Mouse (Mus musculus): ENCODE data around the gene Tsc1.

Gene Tsc1

GRCm38 (mm10) chr2:28640461-28641424 is at the start of gene Tsc1:
TSS of gene Tsc1 (plus strand) at chr2:28641228.
- DNase-seq (ENCODE audit: low read depth, low spot score): peak; percentile 99

GRCm38 (mm10) chr2:28591479-28591878 is 49.5 kb upstream of the Tsc1 start:
- DNase-seq (ENCODE audit: low read depth, low spot score): no peak

- peak; percentile 84 for DNase-seq (ENCODE audit: low read depth, low spot score)
Observed at GRCm38 (mm10) chr2:28592809-28593208, 48.2 kb upstream of the Tsc1 start.

- no peak for DNase-seq (ENCODE audit: low read depth, low spot score)
Observed at GRCm38 (mm10) chr2:28596021-28596420, 45.0 kb upstream of the Tsc1 start.

GRCm38 (mm10) chr2:28596998-28597397 is 44.0 kb upstream of the Tsc1 start:
- DNase-seq (ENCODE audit: low read depth, low spot score): peak; percentile 85

GRCm38 (mm10) chr2:28597733-28598547 is 43.1 kb upstream of the Tsc1 start:
- no peak for DNase-seq (ENCODE audit: low read depth, low spot score)

GRCm38 (mm10) chr2:28598692-28599568 is 42.1 kb upstream of the Tsc1 start:
- DNase-seq (ENCODE audit: low read depth, low spot score): no peak

- no peak for DNase-seq (ENCODE audit: low read depth, low spot score)
Observed at GRCm38 (mm10) chr2:28599569-28599900, 41.5 kb upstream of the Tsc1 start.

- DNase-seq (ENCODE audit: low read depth, low spot score): no peak
Observed at GRCm38 (mm10) chr2:28601720-28602590, 39.1 kb upstream of the Tsc1 start.

- no peak for DNase-seq (ENCODE audit: low read depth, low spot score)
Observed at GRCm38 (mm10) chr2:28603542-28603941, 37.5 kb upstream of the Tsc1 start.

- no peak for DNase-seq (ENCODE audit: low read depth, low spot score)
Observed at GRCm38 (mm10) chr2:28605789-28606541, 35.1 kb upstream of the Tsc1 start.

GRCm38 (mm10) chr2:28606601-28607340 is 34.3 kb upstream of the Tsc1 start:
- no peak for DNase-seq (ENCODE audit: low read depth, low spot score)

- peak; percentile 91 for DNase-seq (ENCODE audit: low read depth, low spot score)
Observed at GRCm38 (mm10) chr2:28607341-28608165, 33.5 kb upstream of the Tsc1 start.

GRCm38 (mm10) chr2:28609851-28610250 is 31.2 kb upstream of the Tsc1 start:
- no peak for DNase-seq (ENCODE audit: low read depth, low spot score)

- no peak for DNase-seq (ENCODE audit: low read depth, low spot score)
Observed at GRCm38 (mm10) chr2:28610716-28611406, 30.2 kb upstream of the Tsc1 start.

GRCm38 (mm10) chr2:28611407-28611787 is 29.6 kb upstream of the Tsc1 start:
- DNase-seq (ENCODE audit: low read depth, low spot score): no peak

- DNase-seq (ENCODE audit: low read depth, low spot score): peak; percentile 81
Observed at GRCm38 (mm10) chr2:28612436-28613063, 28.5 kb upstream of the Tsc1 start.

Measured in ZHBTc4 (cell line).